Mouse (Mus musculus): Measurements from ENCODE around the gene Sidt1.
A peak's percentile ranks its signal among the peaks of the same experiment; 100 is the strongest.

GRCm38 (mm10) chr16:44361921-44362890 lies 29.2 kb upstream of the Sidt1 start:
- TF ChIP-seq CTCF (IDR thresholded peaks at IDR 0.05; ENCODE audit: low read depth) (peak; percentile 76), EP300 (IDR thresholded peaks at IDR 0.05; ENCODE audit: low read depth) (no peak)

All from liver, embryonic 14.5 days (tissue).